Mouse (Mus musculus): ENCODE measurements around the gene Grik3. TPM values are rescaled to one million over a fixed set of nuclear protein-coding genes. Genes with fewer than 3 reads are reported as not detected.

Grik3 gene
- polyA plus RNA-seq, 1 experiment from 2014 or later = 0.01 TPM

- no peak overlapping the region for H3K4me3 ChIP-seq (replicated peaks; ENCODE audit: low read depth, low read length)
- H3K9ac ChIP-seq (ENCODE audit: low read depth, low read length) = no peak overlapping the region
- no peak for TF ChIP-seq CTCF (IDR thresholded peaks at IDR 0.05; ENCODE audit: low read depth)
These were observed 33.1 kb upstream of the Grik3 start for GRCm38 (mm10) chr4:125457152-125458093.

GRCm38 (mm10) chr4:125459791-125460190 is 30.7 kb upstream of the Grik3 start:
- H3K36me3 ChIP-seq (ENCODE audit: insufficient read depth, low read length) = no peaks in the 10 kb centered on the region
- no peak for ATAC-seq (replicated peaks; ENCODE audit: low FRiP score, low read depth)
- no peaks in the 10 kb centered on the region for H3K9me3 ChIP-seq (replicated peaks; ENCODE audit: low read length)
- no peak for TF ChIP-seq CTCF (IDR thresholded peaks at IDR 0.05; ENCODE audit: low read depth)
- no peak overlapping the region for H3K9ac ChIP-seq (ENCODE audit: low read depth, low read length)
- H3K27me3 ChIP-seq (ENCODE audit: insufficient read depth, low read length) = no peaks in the 10 kb centered on the region
- no peak overlapping the region for H3K27ac ChIP-seq
- DNase-seq (ENCODE audit: low spot score) = no peak
- no peaks in the 10 kb centered on the region for H3K4me1 ChIP-seq (replicated peaks; ENCODE audit: insufficient read depth, low read length)
- H3K4me3 ChIP-seq (replicated peaks; ENCODE audit: low read depth, low read length) = no peak overlapping the region
- H3K4me2 ChIP-seq (ENCODE audit: low read length) = no peak overlapping the region
- WGBS = 68% methylated on average over 9 of the region's 9 CpGs

More at GRCm38 (mm10) chr4:125457152-125458093, 33.1 kb upstream of the Grik3 start:
- no peak for ATAC-seq (replicated peaks; ENCODE audit: low FRiP score, low read depth)
- Histone ChIP-seq H3K27ac (no peak overlapping the region), H3K4me1 (replicated peaks; ENCODE audit: insufficient read depth, low read length) (no peaks in the 10 kb centered on the region), H3K27me3 (ENCODE audit: insufficient read depth, low read length) (no peaks in the 10 kb centered on the region), H3K36me3 (ENCODE audit: insufficient read depth, low read length) (no peaks in the 10 kb centered on the region), H3K9me3 (replicated peaks; ENCODE audit: low read length) (no peaks in the 10 kb centered on the region), H3K4me2 (ENCODE audit: low read length) (no peak overlapping the region)
- 33% methylated on average over 11 of the region's 11 CpGs for WGBS
- DNase-seq (ENCODE audit: low spot score) = no peak

GRCm38 (mm10) chr4:125469711-125470372 is 20.7 kb upstream of the Grik3 start:
- H3K27me3 ChIP-seq (ENCODE audit: insufficient read depth, low read length) = no peaks in the 10 kb centered on the region
- no peak overlapping the region for H3K4me2 ChIP-seq (ENCODE audit: low read length)
- no peak overlapping the region for H3K27ac ChIP-seq
- no peak for DNase-seq (ENCODE audit: low spot score)
- H3K9ac ChIP-seq (ENCODE audit: low read depth, low read length) = no peak overlapping the region
- no peaks in the 10 kb centered on the region for H3K4me1 ChIP-seq (replicated peaks; ENCODE audit: insufficient read depth, low read length)
- H3K36me3 ChIP-seq (ENCODE audit: insufficient read depth, low read length) = no peaks in the 10 kb centered on the region
- no peak for TF ChIP-seq CTCF (IDR thresholded peaks at IDR 0.05; ENCODE audit: low read depth)
- WGBS = 51% methylated on average over 11 of the region's 11 CpGs
- ATAC-seq (replicated peaks; ENCODE audit: low FRiP score, low read depth) = no peak
- H3K9me3 ChIP-seq (replicated peaks; ENCODE audit: low read length) = no peaks in the 10 kb centered on the region
- H3K4me3 ChIP-seq (replicated peaks; ENCODE audit: low read depth, low read length) = no peak overlapping the region

- H3K9me3 ChIP-seq (replicated peaks; ENCODE audit: low read length) = no peaks in the 10 kb centered on the region
- no peaks in the 10 kb centered on the region for H3K4me1 ChIP-seq (replicated peaks; ENCODE audit: insufficient read depth, low read length)
- no peak overlapping the region for H3K9ac ChIP-seq (ENCODE audit: low read depth, low read length)
- H3K4me3 ChIP-seq (replicated peaks; ENCODE audit: low read depth, low read length) = no peak overlapping the region
- H3K27ac ChIP-seq = no peak overlapping the region
- TF ChIP-seq CTCF (IDR thresholded peaks at IDR 0.05; ENCODE audit: low read depth) = no peak
- no peaks in the 10 kb centered on the region for H3K36me3 ChIP-seq (ENCODE audit: insufficient read depth, low read length)
- 77% methylated on average over 4 of the region's 4 CpGs for WGBS
- ATAC-seq (replicated peaks; ENCODE audit: low FRiP score, low read depth) (no peak), DNase-seq (ENCODE audit: low spot score) (no peak)
- H3K27me3 ChIP-seq (ENCODE audit: insufficient read depth, low read length) = peaks cover 11% of the 10 kb centered on the region; the same call in 1 of the 2 replicates
- no peak overlapping the region for H3K4me2 ChIP-seq (ENCODE audit: low read length)
These were observed 15.6 kb upstream of the Grik3 start for GRCm38 (mm10) chr4:125474903-125475302.

- H3K27me3 ChIP-seq (ENCODE audit: insufficient read depth, low read length) = peaks cover 16% of the 10 kb centered on the region; the same call in 1 of the 2 replicates
- ATAC-seq (replicated peaks; ENCODE audit: low FRiP score, low read depth) = no peak
- TF ChIP-seq CTCF (IDR thresholded peaks at IDR 0.05; ENCODE audit: low read depth) = no peak
- no peaks in the 10 kb centered on the region for H3K4me1 ChIP-seq (replicated peaks; ENCODE audit: insufficient read depth, low read length)
- no peak overlapping the region for H3K4me2 ChIP-seq (ENCODE audit: low read length)
- no peaks in the 10 kb centered on the region for H3K9me3 ChIP-seq (replicated peaks; ENCODE audit: low read length)
- H3K27ac ChIP-seq = no peak overlapping the region
- H3K36me3 ChIP-seq (ENCODE audit: insufficient read depth, low read length) = no peaks in the 10 kb centered on the region
- H3K9ac ChIP-seq (ENCODE audit: low read depth, low read length) = no peak overlapping the region
- WGBS = 17% methylated on average over 12 of the region's 12 CpGs
- DNase-seq (ENCODE audit: low spot score) = no peak
- H3K4me3 ChIP-seq (replicated peaks; ENCODE audit: low read depth, low read length) = no peak overlapping the region
These were observed 12.4 kb upstream of the Grik3 start for GRCm38 (mm10) chr4:125478071-125478470.

GRCm38 (mm10) chr4:125481256-125481655 is 9.2 kb upstream of the Grik3 start:
- WGBS = 40% methylated on average over 3 of the region's 3 CpGs
- Histone ChIP-seq H3K9ac (ENCODE audit: low read depth, low read length) (no peak overlapping the region), H3K27me3 (ENCODE audit: insufficient read depth, low read length) (peaks cover 36% of the 10 kb centered on the region), H3K4me1 (replicated peaks; ENCODE audit: insufficient read depth, low read length) (no peaks in the 10 kb centered on the region), H3K4me3 (replicated peaks; ENCODE audit: low read depth, low read length) (no peak overlapping the region), H3K27ac (no peak overlapping the region), H3K9me3 (replicated peaks; ENCODE audit: low read length) (no peaks in the 10 kb centered on the region), H3K36me3 (ENCODE audit: insufficient read depth, low read length) (no peaks in the 10 kb centered on the region), H3K4me2 (ENCODE audit: low read length) (no peak overlapping the region)
- TF ChIP-seq CTCF (IDR thresholded peaks at IDR 0.05; ENCODE audit: low read depth) = no peak
- DNase-seq (ENCODE audit: low spot score) = no peak
- ATAC-seq (replicated peaks; ENCODE audit: low FRiP score, low read depth) = no peak
